ENCODE assay signal across 8 mouse cellular contexts in genomic region chr2:156305818-156306217, GRCm38 (mm10). TPM values are rescaled to one million over a fixed set of nuclear protein-coding genes. Genes with fewer than 3 reads are reported as not detected.
DNase-seq lines count a peak whose midpoint lies in the region; ATAC-seq and TF ChIP-seq lines count a peak whose summit lies in the region.
"Had no signal": no experiment of that assay in that cellular context is flagged by ENCODE, and none has a peak within 500 bp of the region (broad histone marks: within the 10 kb centered on the region; RNA-seq: fewer than 3 reads in every experiment).

No protein-coding gene starts in this region.

- no peaks in the 10 kb centered on the region for H3K4me1 ChIP-seq in lung, adult 2 months (ENCODE audit: control insufficient read depth, insufficient read depth, low read length)
- H3K4me1 ChIP-seq: neural tube, embryonic 12.5 days had no signal

- 79% methylated on average over 2 of the region's 2 CpGs for WGBS in lung, adult 2 months

- peak; percentile 67 for ATAC-seq in megakaryocyte-erythroid progenitor cell, adult 5-6 weeks (replicated peaks; ENCODE audit: low FRiP score, low TSS enrichment, poor library complexity, severe bottlenecking)

- peak; percentile 16; the same call in 1 of the 2 replicates for TF ChIP-seq CTCF in lung, adult 2 months (IDR thresholded peaks at IDR 0.05; ENCODE audit: insufficient read depth, low read length)

- TF ChIP-seq POLR2A in lung, adult 2 months (IDR thresholded peaks at IDR 0.05; ENCODE audit: borderline replicate concordance, extremely low read depth, low read depth, low read length), result no peak

- no peak for DNase-seq in lung, adult 2 months
- DNase-seq in lung, postnatal 4 days, result no peak
- DNase-seq in MN1 (ENCODE audit: low spot score), result peak; percentile 43
- DNase-seq in embryo, embryonic 10 days (ENCODE audit: low spot score), result peak; percentile 56
- DNase-seq in adrenal gland, adult 2 months, result no peak
- DNase-seq in heart, adult 11 months, result no peak

- H3K4me3 ChIP-seq in lung, adult 2 months (replicated peaks; ENCODE audit: extremely low read depth, low read depth, low read length), result no peak overlapping the region
- H3K4me3 ChIP-seq: neural tube, embryonic 12.5 days had no signal

RNA-seq across cellular contexts. Expression of gene Cnbd2, which starts 6.3 kb away (rescaled TPM):
- polyA plus RNA-seq in lung, adult 2 months (2012; rRNA removed), result 0.96 and 1.2 TPM in 2 replicates
- total RNA-seq in megakaryocyte-erythroid progenitor cell, adult 5-6 weeks (2014; fragmentation: Nextera tagmentation), result 1.4 and 7.1 TPM in 2 replicates
- 5.2 and 9.3 TPM in 2 replicates for total RNA-seq in megakaryocyte-erythroid progenitor cell, adult 5-6 weeks (2017)
- total RNA-seq in adrenal gland, adult 2 months (2021), result 1 to 10 TPM; 1.7 to 2.2 TPM
- 0.59 and 0.65 TPM in 2 replicates for polyA plus RNA-seq in adrenal gland, adult 2 months (2012; rRNA removed)

RNA-seq across cellular contexts. Expression of gene Scand1, which starts 6.7 kb away (rescaled TPM):
- 157 and 282 TPM in 2 replicates for polyA plus RNA-seq in lung, adult 2 months (2012; rRNA removed)
- 4.1 TPM in 2 replicates for total RNA-seq in megakaryocyte-erythroid progenitor cell, adult 5-6 weeks (2014; fragmentation: Nextera tagmentation)
- total RNA-seq in megakaryocyte-erythroid progenitor cell, adult 5-6 weeks (2017), result 16.5 and 48.7 TPM in 2 replicates
- 100 to 1,000 TPM; 106 to 129 TPM for total RNA-seq in adrenal gland, adult 2 months (2021)
- polyA plus RNA-seq in adrenal gland, adult 2 months (2012; rRNA removed), result 580 and 627 TPM in 2 replicates

Comparison
In these comparisons a context has a peak if more than half of its experiments do, and no peak if none do; other contexts are left out.
1. DNase-seq: peak in MN1 (single experiment) and embryo, embryonic 10 days (single experiment); none in lung, adult 2 months (single experiment), lung, postnatal 4 days (0 of 2), adrenal gland, adult 2 months (single experiment) and heart, adult 11 months (single experiment).